Mouse (Mus musculus) layer of hippocampus, adult 6 months (tissue): ENCODE results near the gene Fam13a. TPM values are rescaled to one million over a fixed set of nuclear protein-coding genes. Genes with fewer than 3 reads are reported as not detected.

Experiments used
- long read RNA-seq, 2 experiments: library from polyadenylated mRNA; unstranded; transcript quantifications; one replicate each; pipeline ENCODE4 v2.0.0; 2019 to 2020
- polyA plus RNA-seq: library from polyadenylated mRNA; unstranded; fragments of <200 nt; fragmentation: Nextera tagmentation; gene quantifications from 2 replicates; pipeline ENCODE4 v1.2.3, GENCODE M21; 2021

The Fam13a gene
- 7.0 and 9.7 TPM in 2 replicates for polyA plus RNA-seq
- long read RNA-seq, experiment 1, partial matches to known transcripts, result 13 of 16 reads
- long read RNA-seq, experiment 1, other reads (novel, unspliced or antisense), result 3 of 16 reads
- long read RNA-seq, experiment 2, full-length matches to known transcripts, result 20 of 56 reads
- long read RNA-seq, experiment 2, partial matches to known transcripts, result 31 of 56 reads
- long read RNA-seq, experiment 2, other reads (novel, unspliced or antisense), result 5 of 56 reads

GRCm38 (mm10) chr6:59024164-59024724 is at the start of gene Fam13a:
Fam13a (minus strand) TSS chr6:59024549.

GRCm38 (mm10) chr6:58906852-58907261 is 117.5 kb downstream of the Fam13a start, which contains the start of gene Nap1l5:
Nap1l5 (minus strand) TSS chr6:58907076.

Other genes with a start within 250 kb of the Fam13a start
- gene Herc3, start 193.1 kb downstream of the Fam13a start, polyA plus RNA-seq, result 19.4 and 22.1 TPM in 2 replicates
- 213 and 229 TPM in 2 replicates for gene Nap1l5, start 117.5 kb downstream of the Fam13a start, polyA plus RNA-seq
- 9.4 and 9.8 TPM in 2 replicates for gene Tigd2, start 184.3 kb upstream of the Fam13a start, polyA plus RNA-seq